Mouse (Mus musculus) gastrocnemius, postnatal 10 days (tissue): ENCODE results near the gene Gsta4. TPM values are rescaled to one million over a fixed set of nuclear protein-coding genes. Genes with fewer than 3 reads are reported as not detected.
"Not testable (repeated sequence)": the region's sequence is repeated elsewhere in the genome, so short reads cannot be mapped to it uniquely, and the experiment has no call there.

Experiments
- DNase-seq: peaks from one replicate; pipeline ENCODE4 v3.0.0; 2021; ENCODE audit warnings: mixed read lengths
- long read RNA-seq, 2 experiments: library from polyadenylated mRNA; stranded (forward); transcript quantifications; one replicate each; pipeline ENCODE4 v2.0.0; 2021
- total RNA-seq, 2 experiments: library from RNA; stranded (reverse); gene quantifications; 2 replicates each; pipeline ENCODE4 v1.2.3; 2021

The Gsta4 gene
- total RNA-seq = 10 to 100 TPM in 1 of 2 experiments, 1 to 10 TPM in 1; 9.9 to 10.6 TPM
- long read RNA-seq, experiment 1, partial matches to known transcripts = 0 of 2 reads
- long read RNA-seq, experiment 1, other reads (novel, unspliced or antisense) = 0 of 2 reads
- long read RNA-seq, experiment 2, transcript Gsta4-201 (7 exons, 977 nt) = major isoform, 6 of 6 reads
- long read RNA-seq, experiment 2, partial matches to known transcripts = 0 of 6 reads
- long read RNA-seq, experiment 2, other reads (novel, unspliced or antisense) = 0 of 6 reads

GRCm38 (mm10) chr9:78182474-78182873, at the start of gene Gsta4:
Gsta4 (plus strand) TSS chr9:78182774.
- not testable (repeated sequence) for DNase-seq

GRCm38 (mm10) chr9:78135658-78136057, 46.9 kb upstream of the Gsta4 start:
- no peak for DNase-seq

GRCm38 (mm10) chr9:78138044-78138676, 44.4 kb upstream of the Gsta4 start:
- DNase-seq = no peak

GRCm38 (mm10) chr9:78139463-78139862, 43.1 kb upstream of the Gsta4 start:
- DNase-seq = no peak

GRCm38 (mm10) chr9:78146099-78146498, 36.5 kb upstream of the Gsta4 start:
- DNase-seq = no peak

GRCm38 (mm10) chr9:78146627-78147026, 35.9 kb upstream of the Gsta4 start:
- no peak for DNase-seq

GRCm38 (mm10) chr9:78148149-78148548, 34.4 kb upstream of the Gsta4 start:
- no peak for DNase-seq

- not testable (repeated sequence) for DNase-seq
Measured at GRCm38 (mm10) chr9:78149770-78150169, 32.8 kb upstream of the Gsta4 start.

GRCm38 (mm10) chr9:78154211-78154977, 28.2 kb upstream of the Gsta4 start:
- no peak for DNase-seq

GRCm38 (mm10) chr9:78157221-78157620, 25.4 kb upstream of the Gsta4 start:
- DNase-seq = no peak

- DNase-seq = no peak
Measured at GRCm38 (mm10) chr9:78163291-78163690, 19.3 kb upstream of the Gsta4 start.

- no peak for DNase-seq
Measured at GRCm38 (mm10) chr9:78164741-78165140, 17.8 kb upstream of the Gsta4 start.

- no peak for DNase-seq
Measured at GRCm38 (mm10) chr9:78165454-78165853, 17.1 kb upstream of the Gsta4 start.

- DNase-seq = no peak
Measured at GRCm38 (mm10) chr9:78166694-78167452, 15.7 kb upstream of the Gsta4 start.

- DNase-seq = no peak
Measured at GRCm38 (mm10) chr9:78167453-78167969, 15.1 kb upstream of the Gsta4 start.

GRCm38 (mm10) chr9:78168864-78169263, 13.7 kb upstream of the Gsta4 start:
- DNase-seq = no peak

GRCm38 (mm10) chr9:78174016-78174415, 8.6 kb upstream of the Gsta4 start:
- no peak for DNase-seq

GRCm38 (mm10) chr9:78174925-78175276, 7.7 kb upstream of the Gsta4 start:
- not testable (repeated sequence) for DNase-seq

GRCm38 (mm10) chr9:78175277-78176200, 7.0 kb upstream of the Gsta4 start:
- peak; percentile 98 for DNase-seq

GRCm38 (mm10) chr9:78176201-78176727, 6.3 kb upstream of the Gsta4 start:
- peak; percentile 47 for DNase-seq

GRCm38 (mm10) chr9:78176831-78177230, 5.7 kb upstream of the Gsta4 start:
- DNase-seq = no peak
